Mouse (Mus musculus): ENCODE measurements around the gene Vwc2.

- TF ChIP-seq CTCF (IDR thresholded peaks at IDR 0.05; ENCODE audit: borderline replicate concordance, extremely low read depth, insufficient read depth, insufficient read length) (no peak), POLR2A (IDR thresholded peaks at IDR 0.05; ENCODE audit: borderline replicate concordance, extremely low read depth, insufficient read depth, insufficient read length, poor library complexity, severe bottlenecking) (no peak)
These were observed 166.1 kb downstream of the Vwc2 start for GRCm38 (mm10) chr11:11280128-11280527.

Data from brain, embryonic 14.5 days (tissue).